Mouse (Mus musculus) lung, adult 2 months (tissue): ENCODE data around the gene Olfr124. TPM values are rescaled to one million over a fixed set of nuclear protein-coding genes. Genes with fewer than 3 reads are reported as not detected.

Experiments
- DNase-seq: peaks from one replicate; pipeline ENCODE4 v3.0.0; 2022
- H3K4me1 ChIP-seq: fragments of 200-500 bp; 2 replicates; pipeline ENCODE4 v1.6.1; 2011; ENCODE audit warnings: low read length; ENCODE audit not compliant: control insufficient read depth, insufficient read depth
- H3K4me3 ChIP-seq: fragments of 200-500 bp; replicated peaks from 2 replicates; pipeline ENCODE3; 2011; ENCODE audit warnings: low read depth, mild to moderate bottlenecking, control low read depth, low read length; ENCODE audit errors: extremely low read depth
- CTCF ChIP-seq: fragments of 200-500 bp; IDR thresholded peaks from 2 replicates; pipeline ENCODE4 v1.5.1; 2011; ENCODE audit warnings: mild to moderate bottlenecking, low read length, control low read depth; ENCODE audit not compliant: insufficient read depth
- POLR2A ChIP-seq: fragments of 200-500 bp; IDR thresholded peaks from 2 replicates; pipeline ENCODE4 v1.6.1; 2011; ENCODE audit warnings: low read depth, mild to moderate bottlenecking, control low read depth, low read length, borderline replicate concordance; ENCODE audit errors: extremely low read depth
- WGBS: fragments of 180-500 bp; shearing (Covaris S2); methylation state at CpG from one replicate; pipeline ENCODE4 v1.1.7; 2018; 5-methylcytosine and 5-hydroxymethylcytosine counted together
- polyA plus RNA-seq: library from polyadenylated mRNA; depleted of rRNA; stranded (reverse); fragments of >200 nt; gene quantifications from 2 replicates; pipeline ENCODE4 v1.2.3, GENCODE M21; 2012; rRNA removed

Gene Olfr124
- not detected in 2 replicates for polyA plus RNA-seq

- Histone ChIP-seq H3K4me1 (no peaks in the 10 kb centered on the region), H3K4me3 (no peak within 1 kb of the TSS)
- DNase-seq: no peak
- WGBS: 80% methylated on average over 3 of the region's 3 CpGs
- TF ChIP-seq CTCF: no peak
- TF ChIP-seq POLR2A: no peak
Measured at GRCm38 (mm10) chr17:37799588-37799987, at the start of gene Olfr124. TSS of gene Olfr124 (plus strand) at chr17:37799888.

GRCm38 (mm10) chr17:37768307-37768706 lies 31.4 kb upstream of the Olfr124 start, which contains the start of gene Olfr122:
TSS of gene Olfr122 (plus strand) at chr17:37768607.
- Histone ChIP-seq H3K4me3 (no peak within 1 kb of the TSS), H3K4me1 (no peaks in the 10 kb centered on the region)
- 69% methylated on average over 4 of the region's 4 CpGs for WGBS
- DNase-seq: no peak
- TF ChIP-seq POLR2A: no peak
- TF ChIP-seq CTCF: no peak

GRCm38 (mm10) chr17:37793229-37793628 lies 6.5 kb upstream of the Olfr124 start, which contains the start of gene Olfr123:
TSS of gene Olfr123 (plus strand) at chr17:37793529.
- DNase-seq: no peak
- Histone ChIP-seq H3K4me1 (no peaks in the 10 kb centered on the region), H3K4me3 (no peak within 1 kb of the TSS)
- 83% methylated on average over 2 of the region's 2 CpGs for WGBS
- TF ChIP-seq CTCF (no peak), POLR2A (no peak)

- Histone ChIP-seq H3K4me1 (no peaks in the 10 kb centered on the region), H3K4me3 (no peak within 1 kb of the TSS)
- DNase-seq: no peak
- TF ChIP-seq CTCF: no peak
- TF ChIP-seq POLR2A: no peak
Measured at GRCm38 (mm10) chr17:37832649-37833048, 33.0 kb downstream of the Olfr124 start, which contains the start of gene Olfr125. TSS of gene Olfr125 (plus strand) at chr17:37832949.

GRCm38 (mm10) chr17:37847183-37847582 lies 47.5 kb downstream of the Olfr124 start, which contains the start of gene Olfr126:
TSS of gene Olfr126 (plus strand) at chr17:37847483.
- no peak for DNase-seq
- H3K4me1 ChIP-seq: no peaks in the 10 kb centered on the region
- no peak within 1 kb of the TSS for H3K4me3 ChIP-seq
- TF ChIP-seq CTCF: no peak
- TF ChIP-seq POLR2A: no peak

Other genes with a start within 250 kb of the Olfr124 start
- not detected in 2 replicates for gene Olfr112, start 230.4 kb upstream of the Olfr124 start, polyA plus RNA-seq
- not detected in 2 replicates for gene Olfr113, start 222.2 kb upstream of the Olfr124 start, polyA plus RNA-seq
- not detected in 2 replicates for gene Olfr114, start 207.1 kb upstream of the Olfr124 start, polyA plus RNA-seq
- gene Olfr115, start 172.8 kb upstream of the Olfr124 start, polyA plus RNA-seq: not detected in 2 replicates
- not detected in 2 replicates for gene Olfr116, start 172.7 kb upstream of the Olfr124 start, polyA plus RNA-seq
- gene Olfr117, start 136.1 kb upstream of the Olfr124 start, polyA plus RNA-seq: not detected in 2 replicates
- gene Olfr118, start 132.9 kb upstream of the Olfr124 start, polyA plus RNA-seq: not detected in 2 replicates
- not detected in 2 replicates for gene Olfr119, start 103.3 kb upstream of the Olfr124 start, polyA plus RNA-seq
- not detected in 2 replicates for gene Olfr120, start 78.1 kb upstream of the Olfr124 start, polyA plus RNA-seq
- gene Olfr121, start 51.0 kb upstream of the Olfr124 start, polyA plus RNA-seq: not detected in 2 replicates
- gene Olfr122, start 31.3 kb upstream of the Olfr124 start, polyA plus RNA-seq: not detected in 2 replicates
- gene Olfr123, start 6.4 kb upstream of the Olfr124 start, polyA plus RNA-seq: not detected in 2 replicates
- not detected in 2 replicates for gene Olfr125, start 33.1 kb downstream of the Olfr124 start, polyA plus RNA-seq
- not detected in 2 replicates for gene Olfr126, start 47.6 kb downstream of the Olfr124 start, polyA plus RNA-seq
- not detected in 2 replicates for gene Olfr127, start 100.5 kb downstream of the Olfr124 start, polyA plus RNA-seq
- not detected in 2 replicates for gene Olfr128, start 120.7 kb downstream of the Olfr124 start, polyA plus RNA-seq
- not detected in 2 replicates for gene Olfr761, start 153.2 kb downstream of the Olfr124 start, polyA plus RNA-seq